Comparison of ENCODE assay signal across 8 mouse cellular contexts in genomic region chr10:80963031-80963975, GRCm38 (mm10). TPM values are rescaled to one million over a fixed set of nuclear protein-coding genes. Genes with fewer than 3 reads are reported as not detected.
DNase-seq lines count a peak whose midpoint lies in the region; ATAC-seq and TF ChIP-seq lines count a peak whose summit lies in the region.

No protein-coding gene starts in this region.

- H3K9ac ChIP-seq in kidney, embryonic 15.5 days, result no peak overlapping the region

- no peak overlapping the region for H3K27ac ChIP-seq in kidney, adult 2 months (ENCODE audit: insufficient read depth, low read depth, low read length)
- H3K27ac ChIP-seq in kidney, embryonic 15.5 days, result 0 out of 2 replicates have a peak overlapping the region, but pooled peaks have one; percentile 6

- no peak overlapping the region for H3K4me3 ChIP-seq in kidney, adult 2 months (ENCODE audit: insufficient read depth, low read depth, low read length)
- no peak overlapping the region for H3K4me3 ChIP-seq in kidney, embryonic 15.5 days (replicated peaks)

- no peaks in the 10 kb centered on the region for H3K27me3 ChIP-seq in kidney, adult 2 months (replicated peaks; ENCODE audit: control insufficient read depth, insufficient read depth, low read length)
- H3K27me3 ChIP-seq in kidney, embryonic 15.5 days, result no peaks in the 10 kb centered on the region

- peak; percentile 73 for DNase-seq in kidney, adult 2 months
- no peak for DNase-seq in kidney, adult 11 months
- peak; percentile 75 to 85 for DNase-seq in adrenal gland, postnatal 36 days
- DNase-seq in lung, postnatal 10 days, result peak; percentile 90
- DNase-seq in cerebellum, postnatal 4 days (ENCODE audit: low spot score in 2 of 2), result no peak

- no peaks in the 10 kb centered on the region for H3K9me3 ChIP-seq in kidney, embryonic 15.5 days (replicated peaks)

- H3K4me2 ChIP-seq in kidney, embryonic 15.5 days, result no peak overlapping the region

- no peak for TF ChIP-seq CTCF in kidney, adult 2 months (conservative IDR thresholded peaks at IDR 0.05; ENCODE audit: insufficient read depth, insufficient read length, low read depth, low read length)

- H3K36me3 ChIP-seq in kidney, adult 2 months (ENCODE audit: control insufficient read depth, insufficient read depth, low read length), result no peaks in the 10 kb centered on the region
- no peaks in the 10 kb centered on the region for H3K36me3 ChIP-seq in kidney, embryonic 15.5 days

- TF ChIP-seq POLR2A in kidney, adult 2 months (IDR thresholded peaks at IDR 0.05; ENCODE audit: low read depth, low read length), result no peak

- H3K4me1 ChIP-seq in kidney, adult 2 months (ENCODE audit: control insufficient read depth, insufficient read depth, low read length), result peaks cover 11% of the 10 kb centered on the region
- peaks cover 61% of the 10 kb centered on the region for H3K4me1 ChIP-seq in kidney, embryonic 15.5 days

- WGBS in kidney, adult 2 months, result 29% methylated on average over 12 of the region's 12 CpGs
- WGBS in kidney, embryonic 15.5 days, result 49% methylated on average over 12 of the region's 12 CpGs

- no peak for ATAC-seq in kidney, embryonic 15.5 days (replicated peaks; ENCODE audit: low FRiP score)
- ATAC-seq in erythroid progenitor cell, adult 5-6 weeks (replicated peaks; ENCODE audit: low FRiP score, poor library complexity, severe bottlenecking), result no peak
- no peak for ATAC-seq in inflammation-experienced regulatory T-cells, adult 6 months

RNA-seq across cellular contexts. Expression of gene Gadd45b, which starts 33.4 kb away (rescaled TPM):
- 10.1 and 11.3 TPM in 2 replicates for polyA plus RNA-seq in kidney, adult 2 months (2012; rRNA removed)
- 100 to 1,000 TPM in 1 of 2 experiments, 10 to 100 TPM in 1; 81.7 to 149 TPM for total RNA-seq in adrenal gland, postnatal 36 days (2021)
- polyA plus RNA-seq in kidney, embryonic 15.5 days (2015; fragmentation: Nextera tagmentation; extraction: Ambion mirVana), result 18.0 and 20.8 TPM in 2 replicates
- total RNA-seq in erythroid progenitor cell, adult 5-6 weeks (2015; ENCODE audit: low replicate concordance), result 1.3 and 1.8 TPM in 2 replicates
- total RNA-seq in erythroid progenitor cell, adult 5-6 weeks (2017; ENCODE audit: low replicate concordance), result 3.6 and 9.2 TPM in 2 replicates
- 10 to 100 TPM; 26.4 to 51.5 (median 39.3) TPM for polyA plus RNA-seq in inflammation-experienced regulatory T-cells, adult 6 months (2017; shearing (Covaris generic))

RNA-seq across cellular contexts. Expression of gene Lmnb2, which starts 45.3 kb away (rescaled TPM):
- polyA plus RNA-seq in kidney, adult 2 months (2012; rRNA removed), result 8.5 and 10.1 TPM in 2 replicates
- 10 to 100 TPM; 11.2 to 17.2 TPM for total RNA-seq in adrenal gland, postnatal 36 days (2021)
- 55.0 and 59.3 TPM in 2 replicates for polyA plus RNA-seq in kidney, embryonic 15.5 days (2015; fragmentation: Nextera tagmentation; extraction: Ambion mirVana)
- 0.36 and 1.3 TPM in 2 replicates for total RNA-seq in erythroid progenitor cell, adult 5-6 weeks (2015; ENCODE audit: low replicate concordance)
- total RNA-seq in erythroid progenitor cell, adult 5-6 weeks (2017; ENCODE audit: low replicate concordance), result 7.3 and 9.0 TPM in 2 replicates
- polyA plus RNA-seq in inflammation-experienced regulatory T-cells, adult 6 months (2017; shearing (Covaris generic)), result 1 to 10 TPM; 2.4 to 4.5 (median 3.5) TPM

RNA-seq across cellular contexts. Expression of gene Gng7, which starts 51.4 kb away (rescaled TPM):
- 1.9 and 2.0 TPM in 2 replicates for polyA plus RNA-seq in kidney, adult 2 months (2012; rRNA removed)
- 1 to 10 TPM; 6.4 to 6.7 TPM for total RNA-seq in adrenal gland, postnatal 36 days (2021)
- 5.0 and 5.6 TPM in 2 replicates for polyA plus RNA-seq in kidney, embryonic 15.5 days (2015; fragmentation: Nextera tagmentation; extraction: Ambion mirVana)
- total RNA-seq in erythroid progenitor cell, adult 5-6 weeks (2015; ENCODE audit: low replicate concordance), result not detected in 2 replicates
- 0.38 and 0.90 TPM in 2 replicates for total RNA-seq in erythroid progenitor cell, adult 5-6 weeks (2017; ENCODE audit: low replicate concordance)
- not detected for polyA plus RNA-seq in inflammation-experienced regulatory T-cells, adult 6 months (2017; shearing (Covaris generic))

Comparison
In these comparisons a context has a peak if more than half of its experiments do, and no peak if none do; other contexts are left out.
1. DNase-seq: peak in kidney, adult 2 months (single experiment), adrenal gland, postnatal 36 days (2 of 2) and lung, postnatal 10 days (single experiment); none in kidney, adult 11 months (single experiment) and cerebellum, postnatal 4 days (0 of 2).